Mouse (Mus musculus) bone marrow, adult 2 months (tissue): ENCODE results near the gene Zcrb1.

Experiments used
- CTCF ChIP-seq: fragments of 200-500 bp; IDR thresholded peaks from 2 replicates; pipeline ENCODE4 v1.5.1; 2011; ENCODE audit warnings: low read length, control low read depth; ENCODE audit not compliant: control insufficient read depth, insufficient read depth
- POLR2A ChIP-seq: fragments of 200-500 bp; IDR thresholded peaks from 2 replicates; pipeline ENCODE4 v1.6.1; 2011; ENCODE audit warnings: low read depth, mild to moderate bottlenecking, control low read depth, low read length, borderline replicate concordance; ENCODE audit not compliant: control insufficient read depth

DNA sequence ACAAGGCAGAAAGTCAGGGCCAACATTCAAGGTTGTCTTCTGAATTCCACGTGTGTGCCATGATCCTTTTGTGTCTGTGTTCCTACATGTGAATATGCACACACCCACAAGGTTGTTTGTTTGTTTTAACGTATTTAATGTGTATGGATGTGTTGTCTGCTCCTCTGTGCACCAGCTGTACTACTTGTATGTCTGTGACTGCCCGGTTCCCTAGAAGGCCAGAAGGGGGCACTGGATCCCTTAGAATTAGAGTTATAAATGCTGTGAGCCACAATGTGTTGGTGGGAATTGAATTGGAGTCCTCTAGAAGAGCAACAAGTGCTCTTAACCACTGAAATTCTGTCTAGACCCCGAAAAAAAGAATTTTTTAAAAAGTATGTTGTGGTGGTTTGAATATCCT is 44.1 kb upstream of the Zcrb1 start:
- no peak for TF ChIP-seq POLR2A
- TF ChIP-seq CTCF: no peak
